Mouse (Mus musculus) cerebellum, postnatal 25 days (tissue): ENCODE measurements at regions not wholly inside any gene's neighbourhood (a gene's known extent, or its start where the extent isn't known, plus 50 kb on each side); places are given as distances from the start of the nearest gene placed in this dataset.
"Not testable (repeated sequence)": the region's sequence is repeated elsewhere in the genome, so short reads cannot be mapped to it uniquely, and the experiment has no call there.

Source experiments
- DNase-seq, 2 experiments: peaks; one replicate each; pipeline ENCODE4 v3.0.0; 2021; ENCODE audit warnings: mixed read lengths in 2 of 2

GRCm38 (mm10) chr7:83256236-83256784, 328.4 kb upstream of the Tmc3 start:
- DNase-seq, result no peak

- no peak for DNase-seq
Observed at GRCm38 (mm10) chr7:83258363-83258916, 326.3 kb upstream of the Tmc3 start.

- DNase-seq, result no peak
Observed at GRCm38 (mm10) chr7:83261489-83261888, 323.2 kb upstream of the Tmc3 start.

DNA sequence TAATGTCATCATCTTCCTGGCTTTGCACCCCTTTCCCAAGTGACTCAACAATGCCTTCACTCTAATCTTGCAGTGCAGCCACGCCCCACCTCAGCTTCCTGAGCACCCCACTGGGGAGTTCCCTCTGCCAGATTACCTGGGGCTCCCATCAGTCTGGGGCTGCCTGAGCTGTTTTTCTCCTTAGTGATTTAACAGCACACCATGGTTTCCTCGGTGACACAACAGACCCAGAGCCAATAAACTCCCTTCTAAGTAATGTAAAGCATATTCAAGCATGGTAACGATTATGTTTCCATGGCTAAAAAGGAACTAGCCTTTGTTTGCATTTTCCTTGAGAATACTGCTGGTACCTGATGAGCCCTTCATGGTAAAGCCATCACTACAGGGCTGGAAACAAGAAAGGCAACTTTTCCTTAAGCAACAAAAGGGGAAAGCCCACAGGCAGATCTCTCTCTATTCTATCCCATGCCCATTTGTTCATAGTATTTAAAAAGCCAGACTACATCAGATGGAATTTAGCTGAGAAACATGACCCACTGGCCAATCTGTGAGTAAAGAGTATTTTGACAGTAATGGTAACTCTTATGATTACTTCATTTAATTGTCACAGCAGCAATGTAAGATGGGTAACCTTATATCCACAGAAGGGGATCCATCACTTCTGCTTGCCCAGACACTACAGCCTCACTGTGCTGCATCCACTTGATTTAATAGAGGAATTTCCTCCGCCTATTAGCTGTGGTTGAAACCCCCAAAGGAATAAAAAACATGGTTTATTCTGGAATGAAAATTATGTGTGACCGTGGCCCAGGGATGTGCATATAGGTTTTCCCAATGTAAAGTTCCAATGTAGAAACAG, 294.6 kb upstream of the Tmc3 start:
- DNase-seq, result no peak

DNA sequence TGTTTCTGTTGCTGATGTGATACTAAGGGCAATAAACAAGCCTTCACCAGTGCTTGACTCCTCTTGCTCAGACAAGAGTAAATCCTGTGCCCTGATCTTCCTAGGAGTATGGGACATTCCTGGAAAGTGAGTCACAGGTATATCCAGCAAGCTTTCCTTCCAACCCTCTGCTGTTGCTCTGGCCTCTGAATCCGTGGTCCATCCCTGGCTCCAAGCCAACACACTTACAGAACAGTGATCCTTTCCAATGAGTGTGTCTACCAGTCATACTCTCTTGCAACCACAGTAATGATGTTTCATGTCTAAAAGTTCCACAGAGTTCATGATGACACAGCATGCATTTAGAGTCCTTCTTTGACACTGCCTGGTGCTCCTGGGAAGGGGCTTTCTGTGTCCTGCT, 277.6 kb upstream of the Tmc3 start:
- peak in 1 of 2 experiments; percentile 4 for DNase-seq

GRCm38 (mm10) chr7:83312172-83312571, 272.6 kb upstream of the Tmc3 start:
- DNase-seq, result no peak

GRCm38 (mm10) chr7:83329809-83330412, 254.8 kb upstream of the Tmc3 start:
- DNase-seq, result no peak

GRCm38 (mm10) chr7:83347103-83347754, 237.5 kb upstream of the Tmc3 start:
- no peak for DNase-seq

DNA sequence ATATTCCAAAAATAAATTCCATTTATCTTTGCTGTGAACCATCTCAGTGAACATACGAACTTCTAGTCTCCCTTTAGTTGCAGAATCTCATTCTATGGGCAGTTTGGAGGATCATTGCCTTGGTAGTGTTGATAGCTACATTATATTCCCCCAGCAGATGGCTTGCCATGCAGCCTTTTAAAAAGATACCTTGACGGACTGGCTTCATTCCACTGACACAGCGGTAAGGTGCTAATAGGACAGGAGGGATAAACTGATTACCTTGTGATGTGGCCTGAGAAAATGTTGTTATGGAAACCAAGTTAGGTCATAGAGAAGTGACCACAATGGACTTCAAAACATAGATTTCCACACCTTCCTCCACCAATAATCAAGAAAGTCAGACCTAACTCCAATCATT, 215.5 kb upstream of the Tmc3 start:
- peak in 1 of 2 experiments; percentile 45 for DNase-seq

DNA sequence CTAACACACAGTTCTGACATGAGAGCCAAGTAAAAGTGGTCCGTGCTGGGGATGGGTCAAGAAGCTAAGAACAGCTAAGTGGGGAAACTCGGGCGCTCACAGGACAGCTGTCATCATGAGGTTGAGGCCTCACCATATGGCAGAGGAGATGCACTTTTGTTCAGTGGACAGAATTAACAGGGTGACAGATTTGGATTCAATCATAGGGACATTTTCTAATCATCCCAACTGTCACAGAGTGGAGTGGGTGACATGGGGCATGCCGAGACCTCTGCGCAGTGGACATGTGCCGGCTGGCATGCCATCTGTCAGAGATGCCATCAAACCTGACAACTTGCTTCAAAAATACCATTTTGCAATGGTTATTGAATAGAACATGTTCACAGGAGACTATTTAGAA, 215.1 kb upstream of the Tmc3 start:
- DNase-seq, result peak; percentile 49 to 68

GRCm38 (mm10) chr7:83376826-83377225, 207.9 kb upstream of the Tmc3 start:
- DNase-seq, result no peak

DNA sequence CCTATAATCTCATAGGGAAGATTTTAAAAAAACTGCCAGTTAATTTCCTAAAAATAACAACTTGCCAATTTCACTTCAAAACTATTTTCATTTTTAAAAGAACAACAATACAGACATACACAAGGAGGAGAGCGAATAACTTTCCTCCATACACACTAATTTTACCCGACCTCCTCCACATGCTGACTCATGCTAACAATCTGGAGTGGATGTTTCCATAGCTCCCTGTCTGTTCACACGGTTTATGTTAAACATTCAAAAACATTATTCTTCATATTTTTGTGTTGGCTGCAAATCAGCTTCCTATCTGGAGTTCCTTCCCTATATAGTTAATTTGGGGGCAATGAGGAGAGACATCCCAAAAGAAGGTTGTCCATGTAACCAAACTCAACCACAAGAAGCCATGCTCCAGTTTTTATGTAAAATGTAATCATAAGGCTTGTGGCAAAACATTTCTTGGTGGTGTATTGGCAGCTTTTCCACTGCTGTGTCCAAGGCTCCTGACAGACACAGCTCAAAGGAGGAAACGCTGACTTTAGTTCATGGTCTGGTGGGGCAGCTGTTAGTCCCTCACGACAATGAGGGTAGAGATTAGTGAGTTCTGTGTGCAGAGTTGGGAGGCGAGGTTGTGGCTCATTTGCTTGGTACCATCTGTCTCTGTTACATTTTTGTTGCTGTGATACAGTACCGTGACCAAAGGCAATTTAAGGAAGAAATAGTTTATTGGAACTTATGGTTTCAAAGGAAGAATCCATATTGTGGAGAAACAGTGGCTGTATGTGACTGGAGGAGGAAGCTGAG, 203.1 kb upstream of the Tmc3 start:
- DNase-seq, result no peak

DNA sequence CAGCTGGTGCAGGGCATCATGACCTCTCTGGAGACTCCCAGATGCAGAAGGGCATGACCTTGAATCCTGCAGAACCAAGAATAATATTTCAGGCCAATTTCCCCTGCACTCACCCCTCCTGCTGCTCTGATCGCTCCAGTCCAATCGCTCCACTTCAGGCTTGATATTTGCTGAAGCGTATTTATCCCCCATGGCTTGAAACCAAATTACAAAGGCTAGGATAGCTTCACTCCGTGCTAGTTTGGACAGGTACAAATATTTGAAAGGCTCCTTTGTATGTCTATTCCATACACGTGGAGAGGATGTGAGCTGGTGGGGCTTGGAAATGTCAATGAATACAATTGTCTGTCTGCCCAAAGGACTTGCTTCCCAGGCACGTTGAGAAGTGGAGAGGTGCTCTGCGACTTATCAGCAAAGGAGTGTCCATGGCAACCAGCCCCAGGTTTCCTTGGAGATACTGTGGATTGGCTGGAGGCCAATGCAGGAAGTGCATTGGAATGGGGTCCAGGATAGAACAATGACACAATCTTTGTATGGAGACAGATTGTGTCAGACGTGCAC, 201.8 kb upstream of the Tmc3 start:
- peak; percentile 10 to 17 for DNase-seq

GRCm38 (mm10) chr7:83391388-83391787, 193.3 kb upstream of the Tmc3 start:
- peak in 1 of 2 experiments; percentile 4 for DNase-seq

DNA sequence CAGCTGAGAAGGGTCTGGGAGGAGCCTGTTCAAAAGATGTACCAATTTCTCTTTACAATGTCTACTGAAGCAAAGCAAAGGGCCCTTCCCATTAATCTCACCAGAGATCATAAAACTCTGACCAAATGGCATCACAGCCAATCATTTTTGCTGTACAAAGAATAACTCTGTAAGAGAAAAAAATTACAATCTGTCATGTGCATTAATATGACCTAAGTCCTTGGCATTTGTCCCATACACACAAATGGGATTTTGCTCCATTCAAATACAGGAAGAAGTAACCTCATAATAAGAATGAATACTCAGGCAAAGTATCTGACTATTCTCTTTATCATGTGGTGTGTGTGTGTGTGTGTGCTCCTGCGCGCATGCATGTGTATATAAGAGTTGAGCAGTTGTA, 192.5 kb upstream of the Tmc3 start:
- no peak for DNase-seq

DNA sequence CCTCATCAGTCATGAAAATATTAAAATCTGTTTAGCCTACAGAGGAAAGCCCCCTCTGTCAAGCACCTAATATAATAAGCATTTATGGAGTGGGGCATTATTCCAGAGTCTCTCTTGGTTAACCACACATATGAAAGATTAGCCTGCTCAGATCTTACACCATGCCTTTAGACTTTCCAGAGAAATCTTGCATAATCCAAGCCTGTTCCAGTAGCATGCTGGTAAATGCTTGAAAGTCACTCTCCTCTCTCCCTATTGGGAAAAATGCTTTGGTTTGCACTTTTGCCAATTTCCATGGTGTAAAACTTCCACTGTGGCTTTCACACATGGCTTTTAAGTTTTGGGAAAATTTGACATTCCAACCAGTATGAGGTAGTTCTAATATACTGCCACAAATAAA, 192.1 kb upstream of the Tmc3 start:
- DNase-seq, result no peak

- DNase-seq, result no peak
Observed at GRCm38 (mm10) chr7:83394156-83394555, 190.6 kb upstream of the Tmc3 start.

DNA sequence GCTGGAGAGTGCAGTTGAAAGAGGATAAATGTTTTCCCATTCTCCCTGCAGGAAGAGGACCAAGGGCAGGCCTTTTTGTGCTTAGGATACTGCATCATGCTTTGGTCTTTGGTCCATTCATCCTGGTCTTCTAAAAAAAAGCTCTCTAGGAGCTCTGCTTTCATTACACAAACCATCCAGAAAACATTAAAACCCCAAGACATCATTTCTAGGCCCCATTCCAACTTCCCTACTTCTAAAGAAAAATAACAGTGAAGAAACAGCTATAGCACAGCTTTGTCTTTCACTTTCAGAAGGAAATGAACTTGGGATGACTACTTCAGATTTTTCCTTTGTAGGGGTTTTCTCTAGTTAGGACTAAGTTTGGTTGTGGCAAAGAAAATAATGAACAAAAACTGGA, 185.1 kb upstream of the Tmc3 start:
- no peak for DNase-seq

- DNase-seq, result no peak
Observed at GRCm38 (mm10) chr7:83401001-83401400, 183.7 kb upstream of the Tmc3 start.

DNA sequence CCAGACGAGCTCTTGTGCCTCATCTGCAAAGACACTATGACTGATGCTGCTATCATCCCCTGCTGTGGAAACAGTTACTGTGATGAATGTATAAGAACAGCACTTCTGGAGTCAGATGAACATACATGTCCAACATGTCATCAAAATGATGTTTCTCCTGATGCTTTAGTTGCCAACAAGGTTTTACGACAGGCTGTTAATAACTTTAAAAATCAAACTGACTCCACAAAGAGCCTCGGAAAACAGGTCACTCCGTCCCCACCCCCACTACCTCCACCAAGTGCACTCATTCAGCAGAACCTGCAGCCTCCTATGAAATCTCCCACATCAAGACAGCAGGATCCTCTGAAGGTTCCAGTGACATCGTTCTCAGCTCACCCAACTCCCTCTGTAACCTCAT, 172.0 kb upstream of the Tmc3 start:
- not testable (repeated sequence) for DNase-seq

GRCm38 (mm10) chr7:83429929-83430556, 154.7 kb upstream of the Tmc3 start:
- DNase-seq, result no peak

DNA sequence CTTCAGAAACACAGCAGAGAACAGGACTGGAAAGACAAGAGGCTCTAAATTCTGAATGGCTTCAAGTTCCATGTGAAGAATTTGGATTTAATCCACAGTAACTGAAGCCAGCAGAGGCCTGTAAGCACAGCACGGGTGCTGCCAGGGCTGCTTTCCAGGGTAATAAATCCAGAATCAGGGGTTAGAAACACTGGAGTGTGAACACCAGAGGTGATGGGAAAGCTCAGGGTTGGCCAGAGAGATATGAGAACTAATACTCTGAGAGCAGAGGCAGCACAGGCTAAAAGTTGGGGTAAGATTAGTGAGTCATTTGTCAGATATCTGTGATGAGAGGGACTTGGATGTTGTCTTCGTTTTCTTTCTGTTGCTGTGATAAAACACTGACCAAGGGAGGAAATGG, 153.6 kb upstream of the Tmc3 start:
- DNase-seq, result no peak
